Mouse (Mus musculus): ENCODE results near the gene Scn4a. TPM values are rescaled to one million over a fixed set of nuclear protein-coding genes. Genes with fewer than 3 reads are reported as not detected.
A peak's percentile ranks its signal among the peaks of the same experiment; 100 is the strongest.

Gene Scn4a
- total and polyA plus RNA-seq, 3 experiments: 11.9 to 22.8 (median 22.1) TPM

GRCm38 (mm10) chr11:106332458-106332857 is 20.6 kb downstream of the Scn4a start:
- H3K27ac ChIP-seq: peak overlapping the region; percentile 71
- H3K27me3 ChIP-seq (ENCODE audit: control insufficient read depth, insufficient read depth, low read length): no peaks in the 10 kb centered on the region
- H3K9ac ChIP-seq (ENCODE audit: low read depth, low read length): no peak overlapping the region
- intact Hi-C loops (cut with DNase I): no loop called here
- 15% methylated on average over 4 of the region's 4 CpGs for WGBS
- TF ChIP-seq POLR2A (IDR thresholded peaks at IDR 0.05; ENCODE audit: insufficient read depth, low read depth, low read length) (no peak), EP300 (IDR thresholded peaks at IDR 0.05; ENCODE audit: insufficient read depth, low read depth, low read length) (no peak), CTCF (IDR thresholded peaks at IDR 0.05) (no peak)
- no peaks in the 10 kb centered on the region for H3K36me3 ChIP-seq (ENCODE audit: control insufficient read depth, insufficient read depth, low read length)
- peaks cover 5% of the 10 kb centered on the region for H3K4me1 ChIP-seq (ENCODE audit: control insufficient read depth, insufficient read depth, low read length)
- no peak overlapping the region for H3K4me3 ChIP-seq
- DNase-seq: peak in 1 of 2 experiments; percentile 41
- no peaks in the 10 kb centered on the region for H3K79me2 ChIP-seq (replicated peaks; ENCODE audit: control insufficient read depth, insufficient read depth, low read length)

- WGBS: 33% methylated on average over 7 of the region's 7 CpGs
- no peak for DNase-seq
- peak overlapping the region; percentile 73 for H3K27ac ChIP-seq
- H3K4me1 ChIP-seq (ENCODE audit: control insufficient read depth, insufficient read depth, low read length): peaks cover 5% of the 10 kb centered on the region
- intact Hi-C loops (cut with DNase I): loop anchor here (2.0 kb wide), 1 partner anchor 35 kb away; the partner anchor contains the start of gene Prr29
- TF ChIP-seq POLR2A (IDR thresholded peaks at IDR 0.05; ENCODE audit: insufficient read depth, low read depth, low read length) (no peak), CTCF (IDR thresholded peaks at IDR 0.05) (peak; percentile 58)
- H3K27me3 ChIP-seq (ENCODE audit: control insufficient read depth, insufficient read depth, low read length): no peaks in the 10 kb centered on the region
- no peaks in the 10 kb centered on the region for H3K79me2 ChIP-seq (replicated peaks; ENCODE audit: control insufficient read depth, insufficient read depth, low read length)
- no peak overlapping the region for H3K9ac ChIP-seq (ENCODE audit: low read depth, low read length)
- H3K4me3 ChIP-seq: no peak overlapping the region
- no peaks in the 10 kb centered on the region for H3K36me3 ChIP-seq (ENCODE audit: control insufficient read depth, insufficient read depth, low read length)
These were observed 23.4 kb downstream of the Scn4a start for GRCm38 (mm10) chr11:106329682-106330081.

GRCm38 (mm10) chr11:106329128-106329527 is 24.0 kb downstream of the Scn4a start:
- Histone ChIP-seq H3K4me3 (no peak overlapping the region), H3K79me2 (replicated peaks; ENCODE audit: control insufficient read depth, insufficient read depth, low read length) (no peaks in the 10 kb centered on the region), H3K36me3 (ENCODE audit: control insufficient read depth, insufficient read depth, low read length) (no peaks in the 10 kb centered on the region), H3K4me1 (ENCODE audit: control insufficient read depth, insufficient read depth, low read length) (peaks cover 5% of the 10 kb centered on the region), H3K27me3 (ENCODE audit: control insufficient read depth, insufficient read depth, low read length) (no peaks in the 10 kb centered on the region), H3K9ac (ENCODE audit: low read depth, low read length) (no peak overlapping the region), H3K27ac (peak overlapping the region; percentile 73)
- no peak for TF ChIP-seq POLR2A (IDR thresholded peaks at IDR 0.05; ENCODE audit: insufficient read depth, low read depth, low read length)
- no peak for TF ChIP-seq CTCF (IDR thresholded peaks at IDR 0.05)
- TF ChIP-seq EP300 (IDR thresholded peaks at IDR 0.05; ENCODE audit: insufficient read depth, low read depth, low read length): 0 out of 2 replicates have a peak, but pooled peaks have one; percentile 54
- 29% methylated on average over 6 of the region's 6 CpGs for WGBS
- DNase-seq: no peak
- intact Hi-C loops (cut with DNase I): no loop called here

- Histone ChIP-seq H3K36me3 (ENCODE audit: control insufficient read depth, insufficient read depth, low read length) (no peaks in the 10 kb centered on the region), H3K27ac (no peak overlapping the region; the same call in 1 of the 2 replicates), H3K4me1 (ENCODE audit: control insufficient read depth, insufficient read depth, low read length) (peaks cover 5% of the 10 kb centered on the region), H3K4me3 (no peak overlapping the region), H3K9ac (ENCODE audit: low read depth, low read length) (no peak overlapping the region), H3K79me2 (replicated peaks; ENCODE audit: control insufficient read depth, insufficient read depth, low read length) (no peaks in the 10 kb centered on the region), H3K27me3 (ENCODE audit: control insufficient read depth, insufficient read depth, low read length) (no peaks in the 10 kb centered on the region)
- intact Hi-C loops (cut with DNase I): no loop called here
- WGBS: 26% methylated on average over 5 of the region's 5 CpGs
- no peak for DNase-seq
- no peak for TF ChIP-seq CTCF (IDR thresholded peaks at IDR 0.05)
- no peak for TF ChIP-seq EP300 (IDR thresholded peaks at IDR 0.05; ENCODE audit: insufficient read depth, low read depth, low read length)
- no peak for TF ChIP-seq POLR2A (IDR thresholded peaks at IDR 0.05; ENCODE audit: insufficient read depth, low read depth, low read length)
These were observed 24.6 kb downstream of the Scn4a start for GRCm38 (mm10) chr11:106328521-106328920.

- no peak for TF ChIP-seq CTCF (IDR thresholded peaks at IDR 0.05)
- TF ChIP-seq EP300 (IDR thresholded peaks at IDR 0.05; ENCODE audit: insufficient read depth, low read depth, low read length): no peak
- TF ChIP-seq POLR2A (IDR thresholded peaks at IDR 0.05; ENCODE audit: insufficient read depth, low read depth, low read length): no peak
- H3K9ac ChIP-seq (ENCODE audit: low read depth, low read length): no peak overlapping the region
- no peaks in the 10 kb centered on the region for H3K79me2 ChIP-seq (replicated peaks; ENCODE audit: control insufficient read depth, insufficient read depth, low read length)
- no peaks in the 10 kb centered on the region for H3K27me3 ChIP-seq (ENCODE audit: control insufficient read depth, insufficient read depth, low read length)
- intact Hi-C loops (cut with DNase I): no loop called here
- DNase-seq: no peak
- no peak overlapping the region for H3K4me3 ChIP-seq
- H3K4me1 ChIP-seq (ENCODE audit: control insufficient read depth, insufficient read depth, low read length): peaks cover 3% of the 10 kb centered on the region
- no peaks in the 10 kb centered on the region for H3K36me3 ChIP-seq (ENCODE audit: control insufficient read depth, insufficient read depth, low read length)
- no peak overlapping the region for H3K27ac ChIP-seq
- 65% methylated on average over 8 of the region's 8 CpGs for whole genome bisulfite sequencing
These were observed 26.6 kb downstream of the Scn4a start for GRCm38 (mm10) chr11:106326475-106326874.

- Histone ChIP-seq H3K9ac (ENCODE audit: low read depth, low read length) (no peak overlapping the region), H3K36me3 (ENCODE audit: control insufficient read depth, insufficient read depth, low read length) (no peaks in the 10 kb centered on the region), H3K27me3 (ENCODE audit: control insufficient read depth, insufficient read depth, low read length) (no peaks in the 10 kb centered on the region), H3K79me2 (replicated peaks; ENCODE audit: control insufficient read depth, insufficient read depth, low read length) (no peaks in the 10 kb centered on the region), H3K27ac (no peak overlapping the region), H3K4me3 (no peak overlapping the region), H3K4me1 (ENCODE audit: control insufficient read depth, insufficient read depth, low read length) (peaks cover 3% of the 10 kb centered on the region)
- peak; percentile 63 for DNase-seq
- 65% methylated on average over 8 of the region's 8 CpGs for WGBS
- TF ChIP-seq CTCF (IDR thresholded peaks at IDR 0.05) (peak; percentile 80), POLR2A (IDR thresholded peaks at IDR 0.05; ENCODE audit: insufficient read depth, low read depth, low read length) (no peak), EP300 (IDR thresholded peaks at IDR 0.05; ENCODE audit: insufficient read depth, low read depth, low read length) (no peak)
- intact Hi-C loops (cut with DNase I): loop anchor here (2.0 kb wide), 1 partner anchor 21 kb away; no protein-coding TSS in a partner anchor
These were observed 27.4 kb downstream of the Scn4a start for GRCm38 (mm10) chr11:106325566-106326206.
